Mouse (Mus musculus): ENCODE measurements around the gene Cntnap1.

DNA sequence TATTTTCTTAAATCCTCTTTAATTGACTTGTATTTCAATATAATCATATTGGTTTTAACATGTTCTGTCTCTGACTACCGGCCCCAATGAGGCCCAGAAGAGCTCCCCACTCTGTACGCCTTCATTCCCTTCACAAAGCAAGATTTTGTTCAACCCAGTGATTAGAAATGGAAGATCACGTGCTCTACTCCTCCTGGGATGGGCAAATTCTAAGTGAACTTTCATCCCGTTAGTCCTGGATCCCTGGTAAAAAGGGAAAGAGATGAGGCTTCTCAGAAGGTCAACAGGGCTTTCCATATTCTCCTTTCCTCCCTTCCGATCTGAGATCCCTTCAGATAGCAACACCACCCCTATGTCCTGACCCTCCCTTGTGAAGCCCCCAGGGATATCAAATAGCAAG is 60.2 kb downstream of the Cntnap1 start:
- TF ChIP-seq EP300 (IDR thresholded peaks at IDR 0.05; ENCODE audit: low read depth) (no peak), CTCF (IDR thresholded peaks at IDR 0.05; ENCODE audit: low read depth) (no peak)

Data from liver, embryonic 14.5 days (tissue).